Mouse (Mus musculus) heart, adult 2 months (tissue): ENCODE measurements around the gene Trappc2l. TPM values are rescaled to one million over a fixed set of nuclear protein-coding genes. Genes with fewer than 3 reads are reported as not detected.

Experiments used
- DNase-seq, 2 experiments: peaks; one replicate each; pipeline ENCODE4 v3.0.0; 2021
- H3K27ac ChIP-seq: fragments of 200-600 bp; 2 replicates; pipeline ENCODE4 v1.8.1; 2022
- H3K27me3 ChIP-seq: fragments of 200-500 bp; 2 replicates; pipeline ENCODE4 v1.6.1; 2012; ENCODE audit warnings: mild to moderate bottlenecking, low read length, inconsistent platforms, mixed read lengths; ENCODE audit not compliant: control insufficient read depth, insufficient read depth
- H3K36me3 ChIP-seq: fragments of 200-500 bp; 2 replicates; pipeline ENCODE4 v1.6.1; 2012; ENCODE audit warnings: low read length, inconsistent platforms; ENCODE audit not compliant: control insufficient read depth, insufficient read depth
- H3K4me1 ChIP-seq: fragments of 200-500 bp; 2 replicates; pipeline ENCODE4 v1.6.1; 2011; ENCODE audit warnings: low read length; ENCODE audit not compliant: control insufficient read depth, insufficient read depth
- H3K4me3 ChIP-seq: fragments of 200-600 bp; 2 replicates; pipeline ENCODE4 v1.8.1; 2022
- H3K79me2 ChIP-seq: fragments of 200-500 bp; replicated peaks from 2 replicates; pipeline ENCODE4 v1.6.1; 2012; ENCODE audit warnings: mild to moderate bottlenecking, inconsistent platforms, low read length, moderate library complexity, mixed read lengths; ENCODE audit not compliant: control insufficient read depth, insufficient read depth
- H3K9ac ChIP-seq: fragments of 200-500 bp; 2 replicates; pipeline ENCODE4 v1.6.1; 2012; ENCODE audit warnings: low read depth, mild to moderate bottlenecking, control low read depth, inconsistent platforms, low read length, mixed read lengths
- CTCF ChIP-seq: fragments of 200-600 bp; IDR thresholded peaks from 2 replicates; pipeline ENCODE4 v1.8.1; 2022; ENCODE audit warnings: antibody characterized with exemption, mild to moderate bottlenecking, moderate library complexity
- EP300 ChIP-seq: fragments of 200-500 bp; IDR thresholded peaks from 2 replicates; pipeline ENCODE4 v1.6.1; 2011; ENCODE audit warnings: low read depth, low read length, control low read depth; ENCODE audit not compliant: insufficient read depth
- POLR2A ChIP-seq: fragments of 200-500 bp; IDR thresholded peaks from 2 replicates; pipeline ENCODE4 v1.6.1; 2011; ENCODE audit warnings: mild to moderate bottlenecking, low read depth, low read length, control low read depth; ENCODE audit not compliant: insufficient read depth
- WGBS: fragments of 180-500 bp; shearing (Covaris S2); methylation state at CpG from one replicate; pipeline ENCODE4 v1.1.7; 2018; 5-methylcytosine and 5-hydroxymethylcytosine counted together
- intact Hi-C: fragments of 180-260 bp; cut with DNase I; formaldehyde crosslinking; loops from one replicate; pipeline ENCODE4 v1.15.1; 2025
- polyA plus RNA-seq: library from polyadenylated mRNA; depleted of rRNA; stranded (reverse); fragments of >200 nt; gene quantifications from 2 replicates; pipeline ENCODE4 v1.2.3, GENCODE M21; 2012
- total RNA-seq, 2 experiments: library from RNA; stranded (reverse); gene quantifications; 2 replicates each; pipeline ENCODE4 v1.2.3; 2021

Gene Trappc2l
- total and polyA plus RNA-seq, 3 experiments = 58.6 to 161 (median 65.4) TPM

DNA sequence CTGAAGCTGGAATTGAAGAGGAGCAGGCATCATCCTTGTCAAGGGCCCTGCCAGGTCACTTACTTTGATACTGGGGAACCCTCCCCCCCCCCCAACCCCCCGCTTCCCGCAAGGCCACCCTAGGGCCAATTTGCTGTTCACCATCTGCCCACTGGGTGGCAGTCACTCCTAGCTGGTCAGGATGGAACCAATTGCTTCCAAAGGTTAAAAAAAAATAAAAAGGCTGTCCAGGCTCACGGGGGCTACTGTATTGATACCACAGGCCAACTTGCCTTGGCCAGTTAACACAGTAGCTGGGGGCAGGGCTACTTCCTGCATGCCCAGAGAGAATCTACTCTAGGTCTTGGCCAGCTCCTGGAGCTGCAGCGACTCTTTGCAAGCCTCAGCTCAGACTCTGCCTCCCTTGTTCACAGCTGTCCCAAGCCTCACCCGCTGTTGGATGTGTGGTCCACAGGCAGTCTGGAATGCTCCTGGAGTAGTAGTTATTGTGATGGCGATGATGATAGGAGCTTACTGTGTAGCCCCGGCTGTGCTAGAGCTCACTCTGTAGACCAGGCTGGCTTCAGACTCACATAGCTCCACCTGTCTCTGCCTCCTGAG is 6.6 kb downstream of the Trappc2l start:
- no peaks in the 10 kb centered on the region for H3K27me3 ChIP-seq
- H3K4me3 ChIP-seq = no peak overlapping the region
- WGBS = 32% methylated on average over 5 of the region's 7 CpGs
- H3K27ac ChIP-seq = no peak overlapping the region
- peaks cover 3% of the 10 kb centered on the region for H3K4me1 ChIP-seq
- intact Hi-C loops = loop anchor here (1.0 to 5.0 kb wide), 3 partner anchors 60 to 212 kb away; no protein-coding TSS in a partner anchor
- H3K36me3 ChIP-seq = no peaks in the 10 kb centered on the region
- peak overlapping the region; percentile 29; the same call in 1 of the 2 replicates for H3K9ac ChIP-seq
- peak; percentile 82 to 91 for DNase-seq
- TF ChIP-seq EP300 (peak; percentile 91), CTCF (peak; percentile 74), POLR2A (no peak)
- no peaks in the 10 kb centered on the region for H3K79me2 ChIP-seq

DNA sequence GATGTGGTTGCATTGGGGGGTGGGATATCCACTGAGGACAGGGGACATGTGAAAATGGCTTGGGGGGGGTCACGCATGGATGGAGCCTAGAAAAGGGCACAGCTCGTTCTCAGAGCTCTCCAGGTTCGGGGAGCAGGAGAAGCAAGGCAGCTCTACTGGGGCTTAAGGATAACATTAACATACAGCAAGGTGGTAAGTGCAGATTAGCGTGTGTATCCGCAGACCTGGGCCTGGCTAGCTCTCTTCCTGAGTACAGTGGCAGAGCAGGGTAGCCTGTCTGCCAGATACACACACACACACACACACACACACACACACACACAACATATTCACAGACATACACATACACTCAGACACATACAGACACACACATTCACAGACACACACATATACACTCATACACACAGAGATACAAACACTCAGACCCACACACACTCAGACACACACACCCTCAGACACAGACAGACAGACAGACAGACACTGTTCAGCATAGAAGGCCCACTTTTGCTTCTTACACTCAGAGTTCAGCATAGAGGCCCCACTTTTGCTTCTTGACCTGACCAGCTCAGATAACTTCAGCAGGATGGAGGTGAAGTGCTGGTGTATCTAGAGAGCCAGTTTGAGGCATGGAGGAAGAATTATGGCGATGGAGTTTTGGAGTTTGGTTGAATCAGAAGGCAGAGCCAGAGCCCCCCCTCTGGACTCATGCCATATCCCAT is 7.4 kb downstream of the Trappc2l start:
- Histone ChIP-seq H3K36me3 (no peaks in the 10 kb centered on the region), H3K4me1 (peaks cover 3% of the 10 kb centered on the region), H3K9ac (no peak overlapping the region), H3K27ac (no peak overlapping the region), H3K79me2 (no peaks in the 10 kb centered on the region), H3K4me3 (no peak overlapping the region), H3K27me3 (no peaks in the 10 kb centered on the region)
- DNase-seq = no peak
- intact Hi-C loops = loop anchor here (1.0 to 5.0 kb wide), 3 partner anchors 59 to 211 kb away; no protein-coding TSS in a partner anchor
- WGBS = 72% methylated on average over 6 of the region's 6 CpGs
- TF ChIP-seq CTCF = no peak
- TF ChIP-seq POLR2A = no peak
- TF ChIP-seq EP300 = no peak

DNA sequence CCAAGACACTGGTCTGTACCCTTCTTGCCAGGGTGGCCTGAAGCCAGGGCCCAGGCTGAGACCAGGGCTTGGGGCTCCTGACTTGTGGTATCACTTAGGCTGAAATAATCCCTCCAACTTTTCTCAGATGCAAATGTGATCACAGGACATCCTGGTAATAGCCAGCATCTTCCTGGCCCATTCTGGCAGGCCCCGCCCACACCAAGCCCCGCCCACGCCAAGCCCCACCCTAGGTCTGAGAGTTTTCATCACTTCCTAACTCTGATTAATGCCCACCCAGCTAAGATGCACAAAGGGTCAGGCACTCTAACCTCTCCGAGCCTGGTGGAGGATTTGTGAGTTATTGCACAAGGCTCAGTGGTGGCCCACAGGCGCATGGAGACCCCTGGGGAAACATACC is 9.0 kb downstream of the Trappc2l start:
- Histone ChIP-seq H3K79me2 (no peaks in the 10 kb centered on the region), H3K4me3 (no peak overlapping the region), H3K4me1 (peaks cover 10% of the 10 kb centered on the region), H3K27ac (no peak overlapping the region), H3K27me3 (no peaks in the 10 kb centered on the region), H3K9ac (no peak overlapping the region), H3K36me3 (no peaks in the 10 kb centered on the region)
- TF ChIP-seq EP300 = no peak
- TF ChIP-seq CTCF = no peak
- TF ChIP-seq POLR2A = no peak
- DNase-seq = no peak
- intact Hi-C loops = loop anchor here (5.0 kb wide), 1 partner anchor 77 kb away; the partner anchor contains the start of gene Cbfa2t3
- WGBS = 40% methylated on average over 5 of the region's 5 CpGs

GRCm38 (mm10) chr8:122622727-122623126 is 11.3 kb downstream of the Trappc2l start, which contains the start of gene Pabpn1l:
Gene Pabpn1l (minus strand): TSS chr8:122622739.
- TF ChIP-seq POLR2A (no peak), EP300 (no peak), CTCF (no peak)
- DNase-seq = no peak
- Histone ChIP-seq H3K4me1 (peaks cover 10% of the 10 kb centered on the region), H3K9ac (no peak within 1 kb of the TSS), H3K36me3 (no peaks in the 10 kb centered on the region), H3K4me3 (no peak within 1 kb of the TSS), H3K27ac (no peak within 1 kb of the TSS), H3K27me3 (no peaks in the 10 kb centered on the region), H3K79me2 (no peaks in the 10 kb centered on the region)
- intact Hi-C loops = loop anchor here (5.0 kb wide), 1 partner anchor 75 kb away; the partner anchor contains the start of gene Cbfa2t3
- 78% methylated on average over 6 of the region's 6 CpGs for WGBS

- H3K27ac ChIP-seq = peak overlapping the region; percentile 43
- intact Hi-C loops = loop anchor here (5.0 kb wide), 1 partner anchor 73 kb away; the partner anchor contains the start of gene Cbfa2t3
- no peak for TF ChIP-seq EP300
- TF ChIP-seq CTCF = no peak
- no peak for TF ChIP-seq POLR2A
Observed at GRCm38 (mm10) chr8:122623844-122624642, 12.6 kb downstream of the Trappc2l start.

More at GRCm38 (mm10) chr8:122623844-122624642, 12.6 kb downstream of the Trappc2l start:
- Histone ChIP-seq H3K36me3 (no peaks in the 10 kb centered on the region), H3K4me1 (peaks cover 7% of the 10 kb centered on the region), H3K27me3 (no peaks in the 10 kb centered on the region), H3K9ac (no peak overlapping the region), H3K4me3 (no peak overlapping the region), H3K79me2 (no peaks in the 10 kb centered on the region)
- WGBS = 54% methylated on average over 17 of the region's 17 CpGs
- peak; percentile 56 to 75 for DNase-seq
